17 mouse cellular contexts compared by ENCODE assay signal in genomic region chr1:87659618-87659960, GRCm38 (mm10). TPM values are rescaled to one million over a fixed set of nuclear protein-coding genes. Genes with fewer than 3 reads are reported as not detected.
DNase-seq lines count a peak whose midpoint lies in the region; ATAC-seq and TF ChIP-seq lines count a peak whose summit lies in the region.
"Had no signal": no experiment of that assay in that cellular context is flagged by ENCODE, and none has a peak within 500 bp of the region (broad histone marks: within the 10 kb centered on the region; RNA-seq: fewer than 3 reads in every experiment).

No protein-coding gene starts in this region.

- dilution Hi-C loops in CH12.LX (cut with MboI; ENCODE audit: extremely low pct_ligation_motif_present, extremely low pct_unique_long_range_greater_than_20kb, low sequenced_read_pairs) = no loop called here

- no peaks in the 10 kb centered on the region for H3K27me3 ChIP-seq in liver, embryonic 13.5 days
- H3K27me3 ChIP-seq in CH12.LX (replicated peaks) = no peaks in the 10 kb centered on the region
- H3K27me3 ChIP-seq in MEL (ENCODE audit: control insufficient read depth in 1 of 2, insufficient read depth in 2 of 2, low read length in 2 of 2) = no peaks in the 10 kb centered on the region
- H3K27me3 ChIP-seq: embryonic facial prominence, embryonic 15.5 days; heart, embryonic 15.5 days; limb, embryonic 13.5 days had no signal

- WGBS in liver, embryonic 13.5 days (ENCODE audit: insufficient replicate concordance) = 58% methylated on average over 4 of the region's 4 CpGs

- H3K79me2 ChIP-seq in CH12.LX (replicated peaks; ENCODE audit: control insufficient read depth, extremely low read depth, insufficient read depth, poor library complexity, severe bottlenecking) (peaks cover 73% of the 10 kb centered on the region), MEL (ENCODE audit: control insufficient read depth, insufficient read depth, low read length, poor library complexity) (peaks cover 5% of the 10 kb centered on the region)

- ATAC-seq in liver, embryonic 13.5 days (ENCODE audit: low read depth) = no peak
- ATAC-seq in granulocyte monocyte progenitor cell, adult 5-6 weeks (replicated peaks; ENCODE audit: poor library complexity, severe bottlenecking) = peak; percentile 23

- DNase-seq in liver, embryonic 13.5 days = no peak
- DNase-seq in liver (no peak), CH12.LX (ENCODE audit: extremely low read depth) (no peak), MEL (ENCODE audit: low read depth, low spot score) (no peak)
- DNase-seq in adrenal gland, postnatal 4 days (ENCODE audit: low spot score in 2 of 2) = no peak
- no peak for DNase-seq in cerebellum, postnatal 10 days
- DNase-seq: cerebellum, adult 11 months; embryo, embryonic 11 days; gastrocnemius, postnatal 10 days; lung, adult 2 months had no signal

- no peak for TF ChIP-seq POLR2A in CH12.LX (IDR thresholded peaks at IDR 0.05; ENCODE audit: low read depth, low read length)
- TF ChIP-seq POLR2A in MEL (IDR thresholded peaks at IDR 0.05; ENCODE audit: control insufficient read depth in 1 of 2, insufficient read depth in 1 of 2, low read depth in 1 of 2, low read length in 2 of 2, poor library complexity in 1 of 2) = no peak

- peaks cover 12% of the 10 kb centered on the region; the same call in 1 of the 2 replicates for H3K36me3 ChIP-seq in liver, embryonic 13.5 days
- H3K36me3 ChIP-seq in CH12.LX (replicated peaks in 1 of 2; ENCODE audit: control insufficient read depth in 1 of 2, insufficient read depth in 1 of 2, low read length in 1 of 2) = peaks cover 17 to 63% of the 10 kb centered on the region in 2 experiments
- peaks cover 1 to 32% of the 10 kb centered on the region in 2 experiments for H3K36me3 ChIP-seq in MEL (ENCODE audit: control insufficient read depth in 1 of 2, insufficient read depth in 2 of 2, low read length in 2 of 2)
- H3K36me3 ChIP-seq: embryonic facial prominence, embryonic 15.5 days; forebrain, embryonic 10.5 days; heart, embryonic 15.5 days; hindbrain, embryonic 10.5 days; limb, embryonic 13.5 days; midbrain, embryonic 10.5 days had no signal

- no peak overlapping the region for H3K4me2 ChIP-seq in liver, embryonic 13.5 days
- H3K4me2 ChIP-seq in CH12.LX (ENCODE audit: insufficient read depth, low read depth, poor library complexity, severe bottlenecking) = no peak overlapping the region; the same call in 1 of the 2 replicates
- H3K4me2 ChIP-seq: embryonic facial prominence, embryonic 15.5 days; heart, embryonic 15.5 days; limb, embryonic 13.5 days had no signal

- 0 out of 2 replicates have a peak, but pooled peaks cover 8% of the 10 kb centered on the region for H3K9me3 ChIP-seq in liver, embryonic 13.5 days (replicated peaks)
- H3K9me3 ChIP-seq in CH12.LX (replicated peaks; ENCODE audit: low read length) = peaks cover 26% of the 10 kb centered on the region
- H3K9me3 ChIP-seq in MEL (replicated peaks; ENCODE audit: insufficient read depth, low read length) = no peaks in the 10 kb centered on the region
- H3K9me3 ChIP-seq: embryonic facial prominence, embryonic 15.5 days; heart, embryonic 15.5 days; limb, embryonic 13.5 days had no signal

- TF ChIP-seq EP300 in CH12.LX (IDR thresholded peaks at IDR 0.05; ENCODE audit: low read length) (no peak; the same call in 1 of the 2 replicates), MEL (IDR thresholded peaks at IDR 0.05; ENCODE audit: low read depth in 1 of 2, low read length in 2 of 2) (no peak)

- no peak overlapping the region for H3K4me3 ChIP-seq in liver, embryonic 13.5 days (replicated peaks)
- H3K4me3 ChIP-seq in CH12.LX (replicated peaks in 1 of 3; ENCODE audit: low read depth in 2 of 3, low read length in 2 of 3, poor library complexity in 1 of 3) (no peak overlapping the region), MEL (ENCODE audit: control insufficient read depth in 1 of 2, insufficient read depth in 1 of 2, low read depth in 2 of 2, low read length in 2 of 2) (no peak overlapping the region)
- H3K4me3 ChIP-seq: embryonic facial prominence, embryonic 15.5 days; forebrain, embryonic 10.5 days; heart, embryonic 15.5 days; hindbrain, embryonic 10.5 days; limb, embryonic 13.5 days; midbrain, embryonic 10.5 days had no signal

- no peak for TF ChIP-seq CTCF in CH12.LX (conservative IDR thresholded peaks at IDR 0.05 in 1 of 2, IDR thresholded peaks at IDR 0.05 in 1 of 2; ENCODE audit: low read depth in 2 of 2, low read length in 2 of 2)
- TF ChIP-seq CTCF in MEL (IDR thresholded peaks at IDR 0.05 in 2 of 3, conservative IDR thresholded peaks at IDR 0.05 in 1 of 3; ENCODE audit: control insufficient read depth in 1 of 3, insufficient read depth in 1 of 3, low read depth in 2 of 3, low read length in 3 of 3, poor library complexity in 1 of 3, severe bottlenecking in 1 of 3) = no peak

- in situ Hi-C loops in CH12.LX (cut with MboI; ENCODE audit: low pct_ligation_motif_present, low pct_unique_long_range_greater_than_20kb, low sequenced_read_pairs) = no loop called here

- peak overlapping the region; percentile 23; the same call in 1 of the 2 replicates for H3K27ac ChIP-seq in liver, embryonic 13.5 days
- H3K27ac ChIP-seq in CH12.LX (ENCODE audit: insufficient read depth, low read depth) (peak overlapping the region; percentile 77), MEL (ENCODE audit: control insufficient read depth, low read depth, low read length) (peak overlapping the region; percentile 46)
- H3K27ac ChIP-seq: embryonic facial prominence, embryonic 15.5 days; forebrain, embryonic 10.5 days; heart, embryonic 15.5 days; hindbrain, embryonic 10.5 days; limb, embryonic 13.5 days; midbrain, embryonic 10.5 days had no signal

- H3K9ac ChIP-seq in liver, embryonic 13.5 days = no peak overlapping the region
- no peak overlapping the region for H3K9ac ChIP-seq in CH12.LX (ENCODE audit: insufficient read depth, low read depth)
- peak overlapping the region; percentile 13 for H3K9ac ChIP-seq in MEL (ENCODE audit: control insufficient read depth, low read depth, low read length, poor library complexity, severe bottlenecking)
- H3K9ac ChIP-seq: embryonic facial prominence, embryonic 15.5 days; heart, embryonic 15.5 days; limb, embryonic 13.5 days had no signal

- peaks cover 46% of the 10 kb centered on the region for H3K4me1 ChIP-seq in liver, embryonic 13.5 days (replicated peaks)
- peaks cover 35 to 70% of the 10 kb centered on the region in 2 experiments for H3K4me1 ChIP-seq in CH12.LX (ENCODE audit: control insufficient read depth in 1 of 2, insufficient read depth in 2 of 2)
- H3K4me1 ChIP-seq in MEL (ENCODE audit: control insufficient read depth in 1 of 2, insufficient read depth in 2 of 2, low read length in 2 of 2) = peaks cover 13 to 30% of the 10 kb centered on the region in 2 experiments

- TF ChIP-seq RAD21 in CH12.LX (IDR thresholded peaks at IDR 0.05; ENCODE audit: low read depth, low read length) (no peak), MEL (IDR thresholded peaks at IDR 0.05; ENCODE audit: low read depth, low read length) (no peak)

TF ChIP-seq in CH12.LX, 34 proteins besides CTCF, POLR2A, EP300 and RAD21:
- peak; percentile 31; the same call in 1 of the 2 replicates for TF ChIP-seq TCF12 (IDR thresholded peaks at IDR 0.05; ENCODE audit: low read depth, low read length)
- no peak for TF ChIP-seq JUND (conservative IDR thresholded peaks at IDR 0.05; ENCODE audit: low read depth, low read length)
- TF ChIP-seq PAX5 (IDR thresholded peaks at IDR 0.05; ENCODE audit: low read length) = no peak
- 0 out of 2 replicates have a peak, but pooled peaks have one; percentile 10 for TF ChIP-seq ELF1 (IDR thresholded peaks at IDR 0.05; ENCODE audit: low read depth, low read length)

TF ChIP-seq in MEL, 35 proteins besides CTCF, POLR2A, EP300 and RAD21:
- TF ChIP-seq E2F4 (IDR thresholded peaks at IDR 0.05; ENCODE audit: borderline replicate concordance, low read depth, low read length) = no peak
- TF ChIP-seq SMC3 (IDR thresholded peaks at IDR 0.05; ENCODE audit: low read depth, low read length) = no peak
- no peak for TF ChIP-seq ZKSCAN1 (IDR thresholded peaks at IDR 0.05; ENCODE audit: low read depth, low read length)
- no peak for TF ChIP-seq ETS1 (IDR thresholded peaks at IDR 0.05; ENCODE audit: low read depth, low read length)
- TF ChIP-seq HCFC1 (IDR thresholded peaks at IDR 0.05; ENCODE audit: low read depth, low read length) = no peak
- TF ChIP-seq MYC (IDR thresholded peaks at IDR 0.05; ENCODE audit: low read depth, low read length) = no peak
- TF ChIP-seq ZC3H11A (IDR thresholded peaks at IDR 0.05; ENCODE audit: low read depth, low read length) = no peak
- no peak for TF ChIP-seq MAFK (IDR thresholded peaks at IDR 0.05; ENCODE audit: borderline replicate concordance, low read depth, low read length)
- TF ChIP-seq USF2 (IDR thresholded peaks at IDR 0.05; ENCODE audit: borderline replicate concordance in 1 of 2, insufficient read depth in 1 of 2, low read depth in 1 of 2, low read length in 2 of 2) = no peak
TF ChIP-seq in MEL: peak in this region for 0.

RNA-seq across cellular contexts. Expression of gene Inpp5d, which starts 39.5 kb away (rescaled TPM):
- polyA plus RNA-seq in liver, embryonic 13.5 days (2015; fragmentation: Nextera tagmentation; extraction: Ambion mirVana) = 11.0 and 13.9 TPM in 2 replicates
- 80.9 and 97.1 TPM in 2 replicates for total RNA-seq in CH12.LX (2012; rRNA removed)
- total RNA-seq in CH12.LX (2014; rRNA removed) = 106 and 112 TPM in 2 replicates
- polyA plus RNA-seq in CH12.LX (2012; ENCODE audit: insufficient read length, low read depth) = 109 TPM in 2 replicates
- 69.4 and 73.0 TPM in 2 replicates for total RNA-seq in MEL (2012; rRNA removed)
- polyA plus RNA-seq in MEL (2012; ENCODE audit: insufficient read depth in 1 of 2, insufficient read length in 2 of 2, low read depth in 1 of 2, low replicate concordance in 2 of 2, missing spikeins in 1 of 2) = 10 to 100 TPM in 1 of 2 experiments, not detected in 1; 71.3 TPM
- 104 and 179 TPM in 2 replicates for total RNA-seq in granulocyte monocyte progenitor cell, adult 5-6 weeks (2014; fragmentation: Nextera tagmentation)
- 52.2 and 73.5 TPM in 2 replicates for total RNA-seq in granulocyte monocyte progenitor cell, adult 5-6 weeks (2017)
- 10 to 100 TPM; 21.5 to 22.3 TPM for total RNA-seq in adrenal gland, postnatal 4 days (2021)

Comparison
In these comparisons a context has a peak if more than half of its experiments do, and no peak if none do; other contexts are left out.
1. H3K27ac ChIP-seq: peak in every context shown above with its lines; median percentile 77 in CH12.LX; 46 in MEL; 23 in liver, embryonic 13.5 days.